Mouse (Mus musculus) erythroid progenitor cell, adult 5-6 weeks (primary cell): Measurements from ENCODE around the gene Olfr212. TPM values are rescaled to one million over a fixed set of nuclear protein-coding genes. Genes with fewer than 3 reads are reported as not detected.
"Not testable (repeated sequence)": the region's sequence is repeated elsewhere in the genome, so short reads cannot be mapped to it uniquely, and the experiment has no call there.

Experiments used
- ATAC-seq: replicated peaks from 2 replicates; pipeline ENCODE4 v1.8.0; 2016; ENCODE audit warnings: moderate number of reproducible peaks, mild to moderate bottlenecking, moderate TSS enrichment, inconsistent platforms; ENCODE audit not compliant: poor library complexity, low FRiP score, severe bottlenecking
- total RNA-seq, 2 experiments: library from RNA; stranded (forward) in 1 of 2; stranded (reverse) in 1 of 2; fragments of 150-400 nt in 1 of 2; fragments of 186-747, 209-891 nt in 1 of 2; gene quantifications; 2 replicates each; pipeline versions ENCODE4 v1.2.3 to v1.2.4; 2015 to 2017; ENCODE audit warnings: low replicate concordance in 2 of 2

Olfr212 gene
- total RNA-seq (2015; ENCODE audit: low replicate concordance) (not detected in 2 replicates), total RNA-seq (2017; ENCODE audit: low replicate concordance) (not detected in 2 replicates)

DNA sequence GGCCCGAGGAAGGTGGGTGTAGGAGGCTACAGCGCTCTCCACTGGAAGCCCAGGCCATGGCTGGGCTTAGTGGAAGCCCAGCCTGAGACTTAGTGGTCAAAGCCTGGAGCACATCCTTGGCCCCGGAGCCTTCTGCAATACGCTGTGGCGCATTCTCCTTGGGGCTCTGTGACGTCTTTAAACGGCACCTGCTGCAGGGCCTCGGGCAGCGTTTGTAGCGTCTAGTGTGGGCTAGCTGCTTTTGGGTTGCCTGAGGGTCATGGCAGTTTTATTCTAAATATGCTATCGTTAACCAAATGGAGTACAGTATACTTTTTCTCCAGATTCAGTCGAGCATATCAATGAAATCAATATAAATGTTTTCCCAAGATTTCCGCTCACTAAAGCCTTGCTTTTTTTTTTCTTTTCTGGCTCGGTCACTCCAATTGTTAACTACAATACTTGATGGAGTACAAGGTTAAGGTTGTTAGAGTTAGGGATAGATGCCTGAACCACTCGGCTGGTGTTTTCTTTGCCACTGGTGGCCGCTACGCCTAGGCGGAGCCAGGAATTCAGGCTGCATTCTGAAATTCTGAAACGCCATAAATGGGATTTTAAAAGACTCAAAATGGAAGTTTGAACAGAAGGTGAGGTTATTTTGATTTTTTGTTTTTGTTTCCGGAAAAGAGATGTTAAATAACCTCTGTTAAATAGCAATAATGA, at the start of gene Olfr212:
Olfr212 (plus strand) TSS at position 215 of the 702 bp plus-strand sequence.
- ATAC-seq, result peak; percentile 79

DNA sequence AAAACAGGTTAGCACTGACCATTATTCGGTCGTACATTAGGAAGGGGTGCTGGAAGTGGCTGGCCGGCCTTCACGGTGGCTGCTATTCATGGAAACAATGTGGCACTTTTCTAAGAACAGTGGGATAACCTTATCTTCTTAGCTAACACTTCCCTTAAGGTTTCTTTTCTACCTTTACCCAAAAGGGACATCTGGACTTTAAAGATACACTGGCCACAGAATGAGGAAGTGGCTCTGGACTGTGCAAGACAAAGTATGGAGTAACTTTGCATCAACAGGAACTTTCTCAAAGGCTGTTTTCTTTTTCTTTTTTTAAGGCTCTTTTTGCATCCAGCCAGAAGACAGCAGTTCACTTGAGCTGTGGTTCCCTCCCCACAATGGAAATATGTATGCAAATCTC, 47.6 kb upstream of the Olfr212 start:
- no peak for ATAC-seq

DNA sequence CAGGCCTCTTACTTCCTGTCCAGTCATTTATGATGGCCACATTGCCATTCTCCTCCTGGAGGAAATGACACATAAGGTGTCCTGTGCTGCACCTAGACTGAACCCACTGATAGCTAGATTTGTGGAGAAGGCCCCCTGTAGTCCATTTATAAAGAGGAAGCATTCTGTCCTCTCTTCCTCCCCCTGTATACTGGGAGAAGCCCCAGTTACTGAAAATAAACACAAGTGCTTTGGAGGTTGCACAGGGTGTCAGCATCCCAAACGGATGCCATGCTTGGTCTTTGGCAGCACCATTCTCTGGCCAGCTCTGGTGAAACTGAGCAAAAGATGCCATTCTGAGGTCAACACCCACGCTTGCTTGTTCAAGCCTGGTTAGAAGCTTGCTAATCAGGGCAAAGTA, 47.1 kb upstream of the Olfr212 start:
- no peak for ATAC-seq

DNA sequence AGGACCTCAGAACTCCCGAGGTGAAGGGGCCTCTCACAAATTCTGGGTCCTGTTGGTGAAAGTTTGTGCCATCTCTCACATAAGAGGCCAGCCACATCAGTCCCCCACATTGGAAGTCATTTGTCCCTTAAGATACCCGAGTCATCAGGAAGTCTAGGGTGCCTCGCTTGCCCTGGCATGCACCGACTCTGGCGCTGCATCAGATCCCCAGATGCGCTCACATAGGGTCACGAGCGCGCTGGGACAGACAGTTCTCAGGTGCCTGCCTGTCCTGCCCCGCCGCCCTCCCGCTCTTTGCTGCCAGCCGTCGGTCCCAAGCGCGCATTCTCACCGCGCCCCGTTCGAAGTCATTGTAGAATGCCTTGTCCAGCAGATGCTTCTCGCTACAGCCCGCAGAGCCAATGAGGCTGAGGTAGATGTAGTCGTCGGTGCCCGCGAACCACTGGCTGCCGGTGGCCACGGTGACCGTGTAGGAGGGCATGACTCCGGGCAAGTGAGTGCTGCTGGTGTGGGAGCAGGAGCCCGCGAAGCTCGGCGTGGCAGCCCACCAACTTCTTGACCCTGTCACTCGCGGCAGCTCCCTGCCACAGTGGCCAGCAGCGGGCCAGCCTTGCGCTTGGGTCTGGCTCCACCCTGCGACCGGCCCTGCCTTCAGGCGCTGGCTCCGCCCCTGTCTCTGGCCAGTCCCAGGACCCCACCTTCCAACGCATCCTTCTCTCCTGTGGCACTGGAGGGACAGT, 45.6 kb upstream of the Olfr212 start, which contains the start of gene Alox5:
Alox5 (minus strand) TSS at position 635 of the 740 bp plus-strand sequence.
- ATAC-seq, result peak; percentile 75

DNA sequence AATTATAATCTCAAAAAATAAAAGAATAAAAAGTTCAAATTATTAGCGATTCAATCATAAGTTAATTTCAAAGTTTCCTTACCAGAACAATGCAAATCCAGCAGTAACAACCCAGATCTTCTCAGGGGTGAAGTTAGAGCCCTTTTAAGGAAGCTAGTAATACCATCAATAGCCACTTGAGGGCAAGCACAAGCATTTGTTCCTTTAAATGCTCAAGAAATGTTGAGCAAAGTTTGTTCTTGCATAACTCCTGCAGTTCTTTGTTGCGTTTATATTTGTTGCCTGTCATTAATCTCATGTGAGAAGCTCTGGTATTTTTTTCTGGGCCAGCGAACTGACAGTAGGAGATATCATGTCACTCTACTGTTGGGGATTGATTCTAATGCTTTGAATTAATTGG, 38.2 kb upstream of the Olfr212 start:
- no peak for ATAC-seq

DNA sequence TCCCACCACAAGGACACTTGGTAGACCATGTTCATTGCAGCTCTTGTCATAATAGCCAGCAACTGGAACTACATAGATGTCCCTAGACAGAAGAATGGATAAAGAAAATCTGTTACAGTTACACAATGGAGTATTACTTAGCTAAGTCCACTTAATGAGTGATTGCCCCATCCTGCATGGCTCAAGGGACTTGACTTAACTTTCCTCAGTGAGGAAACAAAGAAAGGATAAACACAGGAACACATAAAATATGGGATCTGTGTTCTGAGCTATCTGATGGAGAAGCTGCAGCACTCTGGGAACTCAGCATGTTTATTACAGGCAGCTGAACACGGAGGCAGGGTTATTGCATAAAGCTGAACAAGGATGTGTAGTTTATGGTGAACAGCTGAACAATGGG, 21.2 kb upstream of the Olfr212 start:
- no peak for ATAC-seq

DNA sequence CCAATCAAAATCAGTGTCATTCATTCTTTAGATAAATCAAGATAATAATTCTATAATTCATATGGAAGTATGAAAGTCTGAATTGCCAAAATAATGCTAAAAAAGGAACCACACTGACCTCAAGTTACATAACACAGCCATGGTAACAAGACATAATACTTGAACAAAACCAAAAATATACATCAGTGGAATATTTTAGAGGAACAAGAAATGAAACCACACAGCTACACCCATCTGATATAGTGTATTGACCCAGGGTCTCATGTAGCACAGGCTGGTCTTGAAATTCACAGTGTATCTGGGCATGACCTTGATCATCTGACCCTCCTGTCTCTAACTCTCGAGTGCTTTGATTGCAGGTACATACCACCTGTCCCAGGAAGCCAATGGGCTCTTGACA, 19.5 kb upstream of the Olfr212 start:
- ATAC-seq, result no peak

DNA sequence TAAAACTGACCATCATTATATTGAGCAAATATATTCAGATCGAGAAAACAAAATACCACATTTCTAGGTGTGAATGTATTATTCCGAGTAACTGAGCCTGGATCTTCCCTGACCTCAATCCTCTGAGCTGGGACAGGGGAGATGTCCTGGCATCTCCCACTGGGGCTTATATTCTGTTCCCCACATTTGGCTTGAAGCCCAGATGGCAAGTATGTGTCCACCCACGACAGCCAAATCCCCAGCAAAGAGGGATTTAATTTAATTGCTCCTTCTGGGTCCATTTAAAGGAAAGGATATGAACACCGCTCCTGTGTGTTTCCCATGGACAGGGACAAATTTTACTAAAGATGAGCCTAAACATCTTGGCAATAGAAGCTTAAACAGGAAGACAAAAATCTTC, 17.5 kb upstream of the Olfr212 start, which contains the start of gene Olfr211:
Olfr211 (plus strand) TSS at position 301 of the 400 bp plus-strand sequence.
- ATAC-seq, result no peak

DNA sequence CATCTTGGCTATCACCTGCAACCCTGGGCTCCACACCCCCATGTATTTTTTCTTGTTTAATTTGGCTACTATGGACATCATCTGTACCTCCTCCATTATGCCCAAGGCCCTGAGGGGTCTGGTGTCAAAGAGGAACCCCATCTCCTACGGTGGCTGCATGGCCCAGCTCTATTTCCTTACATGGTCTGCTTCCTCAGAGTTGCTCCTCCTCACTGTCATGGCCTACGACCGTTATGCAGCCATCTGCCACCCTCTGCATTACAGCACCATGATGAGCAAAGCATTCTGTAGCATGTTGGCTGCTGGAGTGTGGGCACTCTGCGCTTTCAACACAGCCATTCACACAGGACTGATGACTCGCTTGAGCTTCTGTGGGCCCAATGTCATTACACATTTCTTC, 12.6 kb upstream of the Olfr212 start:
- ATAC-seq, result no peak

DNA sequence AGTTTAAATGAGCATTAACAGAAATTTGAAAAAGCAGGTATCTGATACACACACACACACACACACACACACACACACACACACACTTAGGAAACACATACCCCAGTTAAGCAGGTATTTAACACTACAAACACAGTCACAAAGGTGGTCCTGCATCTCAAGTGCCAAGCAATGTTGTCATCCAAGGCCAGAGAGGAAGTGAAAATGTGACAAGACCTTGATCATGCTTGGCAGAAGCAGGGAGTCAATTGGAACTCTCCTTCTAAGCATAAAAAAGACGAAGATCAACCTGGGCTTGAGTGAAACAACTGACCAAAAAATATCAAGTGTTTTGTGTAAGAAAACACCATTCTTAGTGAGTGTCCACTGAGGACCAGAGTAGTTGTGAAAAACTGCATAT, 10.4 kb upstream of the Olfr212 start:
- no peak for ATAC-seq

DNA sequence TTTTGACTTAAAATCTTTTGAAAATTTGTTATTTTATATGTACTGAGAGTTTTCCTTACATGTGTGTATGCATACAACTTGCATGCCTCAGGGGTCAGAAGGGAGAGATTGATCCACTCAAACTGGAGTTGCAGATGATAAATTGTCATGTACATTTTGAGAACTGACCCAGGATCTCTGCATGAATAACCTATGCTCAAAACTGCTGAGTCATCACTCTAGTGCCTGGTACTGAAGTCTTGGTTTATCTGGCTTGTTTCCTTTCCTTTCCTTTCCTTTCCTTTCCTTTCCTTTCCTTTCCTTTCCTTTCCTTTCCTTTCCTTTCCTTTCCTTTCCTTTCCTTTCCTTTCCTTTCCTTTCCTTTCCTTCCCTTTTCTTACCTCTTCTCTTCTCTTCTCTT, 8.5 kb downstream of the Olfr212 start:
- ATAC-seq, result no peak

DNA sequence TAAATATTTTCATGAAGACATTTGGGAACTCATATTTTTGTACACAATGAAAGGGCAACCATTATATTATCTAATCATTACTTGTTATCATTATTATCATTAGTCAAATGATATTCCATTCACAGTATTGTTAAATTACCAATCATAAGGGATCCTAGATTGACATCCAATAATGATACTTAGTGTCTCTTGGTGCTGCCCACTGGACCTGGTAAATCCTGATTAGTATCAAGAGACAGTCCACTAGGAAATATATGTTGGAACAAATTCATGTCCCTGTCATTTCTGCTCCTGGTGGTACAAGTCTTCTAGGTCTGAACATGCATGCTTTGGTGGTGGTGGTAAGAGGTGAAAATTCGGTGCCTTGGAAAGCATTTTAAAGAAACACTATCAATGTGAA, 31.8 kb downstream of the Olfr212 start, which contains the start of gene Olfr213:
Olfr213 (plus strand) TSS at position 301 of the 400 bp plus-strand sequence.
- no peak for ATAC-seq

DNA sequence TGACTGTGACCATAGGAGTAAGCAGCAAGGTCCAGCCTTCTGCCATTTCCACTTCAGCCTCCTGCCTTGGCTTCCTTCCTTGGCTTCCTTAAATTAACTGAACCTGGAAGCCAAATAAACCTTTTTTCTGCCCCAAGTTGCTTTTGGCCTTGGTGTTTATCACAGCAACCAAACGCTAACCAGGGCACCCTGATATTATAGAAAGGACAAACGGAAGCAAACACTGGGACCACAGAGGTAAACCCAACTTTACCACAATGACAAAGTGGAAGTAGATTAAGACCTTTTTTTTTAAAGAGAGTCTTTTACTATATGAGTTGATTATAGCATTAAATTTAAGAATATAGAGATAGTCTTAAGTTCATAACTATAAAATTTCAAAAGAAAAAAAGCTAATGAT, 36.2 kb downstream of the Olfr212 start:
- no peak for ATAC-seq

DNA sequence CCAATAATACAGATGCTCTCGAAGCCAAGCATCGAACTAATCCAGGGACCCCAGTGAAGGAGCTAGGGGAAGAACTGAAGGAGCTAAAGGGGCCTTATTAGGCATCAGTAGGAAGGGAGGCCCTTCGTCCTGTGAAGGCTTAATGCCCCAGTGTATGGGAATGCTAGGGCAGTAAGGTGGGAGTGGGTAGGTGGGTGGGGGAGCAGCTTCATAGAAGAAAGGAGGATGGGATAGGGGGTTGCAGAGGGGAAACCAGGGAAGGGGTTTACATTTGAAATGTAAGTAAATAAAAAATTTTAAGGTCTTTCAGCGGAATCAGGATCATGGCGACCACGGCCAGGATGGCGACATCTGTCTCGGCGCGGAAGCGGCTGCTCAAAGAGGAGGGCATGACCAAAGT, 44.5 kb downstream of the Olfr212 start, which contains the start of gene Gm5580:
Gm5580 (plus strand) TSS at position 301 of the 400 bp plus-strand sequence.
- not testable (repeated sequence) for ATAC-seq

DNA sequence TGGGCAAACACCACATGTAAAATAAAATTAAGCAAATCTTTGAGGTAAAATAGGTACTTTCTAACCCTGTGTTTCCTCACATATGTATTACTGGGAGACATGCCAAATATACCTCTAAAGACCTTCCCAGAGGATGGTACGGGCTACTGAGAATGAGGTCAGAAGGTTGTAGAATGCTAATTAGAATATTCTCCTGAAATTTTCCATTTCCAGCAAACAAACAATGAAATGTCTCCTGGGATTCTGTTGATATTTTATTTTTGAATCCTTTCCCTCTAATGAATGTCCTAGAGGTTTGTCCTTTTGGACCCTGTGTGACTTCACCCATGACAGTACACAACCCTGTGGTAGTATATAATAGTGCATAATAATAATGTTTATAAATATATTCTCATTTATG, 47.6 kb downstream of the Olfr212 start, which contains the start of gene Olfr214:
Olfr214 (plus strand) TSS at position 301 of the 400 bp plus-strand sequence.
- no peak for ATAC-seq

DNA sequence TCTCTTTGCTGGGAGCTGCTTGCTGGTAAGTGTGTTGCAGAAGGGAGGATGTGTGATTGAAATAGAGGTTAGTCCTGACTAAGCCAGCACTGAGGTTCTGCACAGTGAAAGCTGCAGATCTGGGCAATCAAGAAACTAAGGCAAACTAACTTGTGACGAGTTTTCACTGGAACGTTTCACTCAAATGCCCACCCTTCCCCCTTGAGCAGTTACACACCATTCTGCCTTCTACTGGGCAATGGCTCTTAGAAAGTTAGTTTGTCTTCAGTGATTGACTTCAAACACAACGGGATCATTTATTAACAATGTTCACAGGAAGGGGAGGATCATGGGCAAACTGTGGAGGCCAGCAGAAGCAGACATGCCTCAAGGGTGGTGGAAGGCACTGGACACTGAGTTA, 48.6 kb downstream of the Olfr212 start:
- no peak for ATAC-seq

Other genes with a start within 250 kb of the Olfr212 start
- gene Zfand4, start 242.3 kb upstream of the Olfr212 start, total RNA-seq (2015; ENCODE audit: low replicate concordance), result 5.0 and 11.5 TPM in 2 replicates
- 10.0 and 27.3 TPM in 2 replicates for gene Zfand4, start 242.3 kb upstream of the Olfr212 start, total RNA-seq (2017; ENCODE audit: low replicate concordance)
- 417 and 504 TPM in 2 replicates for gene March8, start 168.5 kb upstream of the Olfr212 start, total RNA-seq (2015; ENCODE audit: low replicate concordance)
- gene March8, start 168.5 kb upstream of the Olfr212 start, total RNA-seq (2017; ENCODE audit: low replicate concordance), result 368 and 504 TPM in 2 replicates
- gene Alox5, start 45.3 kb upstream of the Olfr212 start, total RNA-seq (2015; ENCODE audit: low replicate concordance), result 15.1 and 20.1 TPM in 2 replicates
- gene Alox5, start 45.3 kb upstream of the Olfr212 start, total RNA-seq (2017; ENCODE audit: low replicate concordance), result 8.9 and 10.4 TPM in 2 replicates
- not detected in 2 replicates for gene Olfr211, start 17.4 kb upstream of the Olfr212 start, total RNA-seq (2015; ENCODE audit: low replicate concordance)
- gene Olfr211, start 17.4 kb upstream of the Olfr212 start, total RNA-seq (2017; ENCODE audit: low replicate concordance), result not detected in 2 replicates
- not detected in 2 replicates for gene Olfr213, start 31.9 kb downstream of the Olfr212 start, total RNA-seq (2015; ENCODE audit: low replicate concordance)
- not detected in 2 replicates for gene Olfr213, start 31.9 kb downstream of the Olfr212 start, total RNA-seq (2017; ENCODE audit: low replicate concordance)
- not detected in 2 replicates for gene Gm5580, start 44.6 kb downstream of the Olfr212 start, total RNA-seq (2015; ENCODE audit: low replicate concordance)
- gene Gm5580, start 44.6 kb downstream of the Olfr212 start, total RNA-seq (2017; ENCODE audit: low replicate concordance), result 0.15 TPM in 1 of 2 replicates, not detected in the other
- not detected in 2 replicates for gene Olfr214, start 47.7 kb downstream of the Olfr212 start, total RNA-seq (2015; ENCODE audit: low replicate concordance)
- gene Olfr214, start 47.7 kb downstream of the Olfr212 start, total RNA-seq (2017; ENCODE audit: low replicate concordance), result not detected in 2 replicates
- not detected in 2 replicates for gene Olfr215, start 77.7 kb downstream of the Olfr212 start, total RNA-seq (2015; ENCODE audit: low replicate concordance)
- not detected in 2 replicates for gene Olfr215, start 77.7 kb downstream of the Olfr212 start, total RNA-seq (2017; ENCODE audit: low replicate concordance)
- gene Zfp422, start 122.5 kb downstream of the Olfr212 start, total RNA-seq (2015; ENCODE audit: low replicate concordance), result 20.2 and 29.8 TPM in 2 replicates
- gene Zfp422, start 122.5 kb downstream of the Olfr212 start, total RNA-seq (2017; ENCODE audit: low replicate concordance), result 5.5 and 6.3 TPM in 2 replicates
- gene Depp1, start 144.1 kb downstream of the Olfr212 start, total RNA-seq (2015; ENCODE audit: low replicate concordance), result not detected in 2 replicates
- gene Depp1, start 144.1 kb downstream of the Olfr212 start, total RNA-seq (2017; ENCODE audit: low replicate concordance), result 2.8 TPM in 1 of 2 replicates, not detected in the other
- 28.1 and 28.8 TPM in 2 replicates for gene Rassf4, start 167.4 kb downstream of the Olfr212 start, total RNA-seq (2015; ENCODE audit: low replicate concordance)
- 6.9 and 11.4 TPM in 2 replicates for gene Rassf4, start 167.4 kb downstream of the Olfr212 start, total RNA-seq (2017; ENCODE audit: low replicate concordance)
- gene Tmem72, start 210.4 kb downstream of the Olfr212 start, total RNA-seq (2015; ENCODE audit: low replicate concordance), result under 0.01 and 0.42 TPM in 2 replicates
- 0.08 and 0.13 TPM in 2 replicates for gene Tmem72, start 210.4 kb downstream of the Olfr212 start, total RNA-seq (2017; ENCODE audit: low replicate concordance)